Mouse (Mus musculus) MEL (cell line): ENCODE measurements at regions not wholly inside any gene's neighbourhood (a gene's known extent, or its start where the extent isn't known, plus 50 kb on each side); places are given as distances from the start of the nearest gene placed in this dataset.

Experiments used
- DNase-seq: peaks from one replicate; pipeline ENCODE4 v3.0.0; 2011; ENCODE audit warnings: low read depth, low spot score
- H3K27ac ChIP-seq: 2 replicates; pipeline ENCODE4 v1.5.1; 2012; ENCODE audit warnings: low read depth, mild to moderate bottlenecking, control low read depth, low read length, moderate library complexity; ENCODE audit not compliant: control insufficient read depth
- H3K27me3 ChIP-seq, 2 experiments: fragments of 150-350 bp in 1 of 2; sonication (generic) in 1 of 2; 2 replicates each; pipeline ENCODE4 v1.6.1; 2012; ENCODE audit warnings: low read length in 2 of 2, mild to moderate bottlenecking in 2 of 2, improper control_type of control experiment in 1 of 2, moderate library complexity in 1 of 2; ENCODE audit not compliant: insufficient read depth in 2 of 2, control insufficient read depth in 1 of 2
- H3K36me3 ChIP-seq, 2 experiments: 2 replicates each; pipeline ENCODE4 v1.6.1; 2012 to 2014; ENCODE audit warnings: low read length in 2 of 2, improper control_type of control experiment in 1 of 2, inconsistent platforms in 1 of 2, mild to moderate bottlenecking in 1 of 2; ENCODE audit not compliant: insufficient read depth in 2 of 2, control insufficient read depth in 1 of 2
- H3K4me1 ChIP-seq, 2 experiments: fragments of 150-350 bp in 1 of 2; sonication (generic) in 1 of 2; 2 replicates each; pipeline ENCODE4 v1.6.1; 2012; ENCODE audit warnings: low read length in 2 of 2, improper control_type of control experiment in 1 of 2, mild to moderate bottlenecking in 1 of 2; ENCODE audit not compliant: insufficient read depth in 2 of 2, control insufficient read depth in 1 of 2
- H3K4me3 ChIP-seq, 2 experiments: fragments of 150-350 bp in 1 of 2; sonication (generic) in 1 of 2; 2 replicates each; pipeline ENCODE4 v1.5.1; 2012; ENCODE audit warnings: low read depth in 2 of 2, low read length in 2 of 2, mild to moderate bottlenecking in 2 of 2, moderate library complexity in 2 of 2, control low read depth in 1 of 2, improper control_type of control experiment in 1 of 2; ENCODE audit not compliant: control insufficient read depth in 1 of 2, insufficient read depth in 1 of 2
- H3K79me2 ChIP-seq: 2 replicates; pipeline ENCODE4 v1.6.1; 2012; ENCODE audit warnings: mild to moderate bottlenecking, low read length, moderate library complexity; ENCODE audit not compliant: control insufficient read depth, poor library complexity, insufficient read depth
- H3K9ac ChIP-seq: 2 replicates; pipeline ENCODE4 v1.6.1; 2012; ENCODE audit warnings: low read depth, mild to moderate bottlenecking, control low read depth, low read length, moderate library complexity; ENCODE audit not compliant: control insufficient read depth, poor library complexity, severe bottlenecking
- H3K9me3 ChIP-seq: fragments of 150-350 bp; sonication (generic); replicated peaks from 2 replicates; pipeline ENCODE4 v1.6.1; 2012; ENCODE audit warnings: mild to moderate bottlenecking, low read length, improper control_type of control experiment, moderate library complexity; ENCODE audit not compliant: insufficient read depth
- CHD2 ChIP-seq: IDR thresholded peaks from 2 replicates; pipeline ENCODE4 v1.6.1; 2011; ENCODE audit warnings: low read length, improper control_type of control experiment
- CTCF ChIP-seq, 3 experiments: IDR thresholded peaks in 2 of 3; conservative IDR thresholded peaks in 1 of 3; 2 replicates each; pipeline ENCODE4 v1.5.1; 2011 to 2012; ENCODE audit warnings: low read length in 3 of 3, low read depth in 2 of 3, mild to moderate bottlenecking in 2 of 3, improper control_type of control experiment in 1 of 3, inconsistent platforms in 1 of 3, mixed read lengths in 1 of 3, moderate library complexity in 1 of 3; ENCODE audit not compliant: control insufficient read depth in 1 of 3, insufficient read depth in 1 of 3, poor library complexity in 1 of 3, severe bottlenecking in 1 of 3
- ELF1 ChIP-seq: IDR thresholded peaks from 2 replicates; pipeline ENCODE4 v1.6.1; 2014; ENCODE audit warnings: low read depth, mild to moderate bottlenecking, inconsistent platforms, low read length, improper control_type of control experiment, moderate library complexity
- EP300 ChIP-seq, 2 experiments: IDR thresholded peaks; 2 replicates each; pipeline ENCODE4 v1.6.1; 2011; ENCODE audit warnings: improper control_type of control experiment in 2 of 2, low read length in 2 of 2, low read depth in 1 of 2, mild to moderate bottlenecking in 1 of 2
- ETS1 ChIP-seq: IDR thresholded peaks from 2 replicates; pipeline ENCODE4 v1.6.1; 2012; ENCODE audit warnings: low read depth, mild to moderate bottlenecking, inconsistent platforms, low read length, improper control_type of control experiment, moderate library complexity
- GABPA ChIP-seq: IDR thresholded peaks from 2 replicates; pipeline ENCODE4 v1.6.1; 2012; ENCODE audit warnings: low read depth, mild to moderate bottlenecking, inconsistent platforms, low read length, improper control_type of control experiment, moderate library complexity
- GATA1 ChIP-seq: IDR thresholded peaks from 2 replicates; pipeline ENCODE4 v1.6.1; 2011; ENCODE audit warnings: low read depth, low read length, improper control_type of control experiment
- KAT2A ChIP-seq: conservative IDR thresholded peaks from 2 replicates; pipeline ENCODE4 v1.6.1; 2012; ENCODE audit warnings: low read depth, low read length, improper control_type of control experiment, inconsistent platforms
- MAX ChIP-seq: IDR thresholded peaks from 2 replicates; pipeline ENCODE4 v1.6.1; 2011; ENCODE audit warnings: low read length, improper control_type of control experiment
- MAZ ChIP-seq: IDR thresholded peaks from 2 replicates; pipeline ENCODE4 v1.6.1; 2012; ENCODE audit warnings: low read depth, mild to moderate bottlenecking, inconsistent platforms, low read length, improper control_type of control experiment
- MEF2A ChIP-seq: IDR thresholded peaks from 2 replicates; pipeline ENCODE4 v1.6.1; 2014; ENCODE audit warnings: low read depth, mild to moderate bottlenecking, inconsistent platforms, low read length, improper control_type of control experiment; ENCODE audit not compliant: poor library complexity, insufficient replicate concordance, severe bottlenecking; ENCODE audit errors: extremely low read depth
- MYC ChIP-seq: IDR thresholded peaks from 2 replicates; pipeline ENCODE4 v1.6.1; 2011; ENCODE audit warnings: low read depth, mild to moderate bottlenecking, low read length, improper control_type of control experiment, moderate library complexity
- NELFE ChIP-seq: IDR thresholded peaks from 2 replicates; pipeline ENCODE4 v1.6.1; 2011; ENCODE audit warnings: low read depth, low read length, improper control_type of control experiment
- POLR2A ChIP-seq, 2 experiments: IDR thresholded peaks; 2 replicates each; pipeline ENCODE4 v1.6.1; 2011 to 2012; ENCODE audit warnings: low read length in 2 of 2, mild to moderate bottlenecking in 2 of 2, control low read depth in 1 of 2, improper control_type of control experiment in 1 of 2, low read depth in 1 of 2, moderate library complexity in 1 of 2; ENCODE audit not compliant: control insufficient read depth in 1 of 2, insufficient read depth in 1 of 2, poor library complexity in 1 of 2
- POLR2AphosphoS2 ChIP-seq: IDR thresholded peaks from 2 replicates; pipeline ENCODE4 v1.6.1; 2011; ENCODE audit warnings: low read length, improper control_type of control experiment
- RAD21 ChIP-seq: IDR thresholded peaks from 2 replicates; pipeline ENCODE4 v1.6.1; 2011; ENCODE audit warnings: mild to moderate bottlenecking, low read depth, low read length, improper control_type of control experiment
- RCOR1 ChIP-seq: IDR thresholded peaks from 2 replicates; pipeline ENCODE4 v1.6.1; 2012; ENCODE audit warnings: low read depth, mild to moderate bottlenecking, inconsistent platforms, low read length, improper control_type of control experiment
- SMC3 ChIP-seq: IDR thresholded peaks from 2 replicates; pipeline ENCODE4 v1.6.1; 2011; ENCODE audit warnings: low read depth, low read length, improper control_type of control experiment
- TAL1 ChIP-seq: IDR thresholded peaks from 2 replicates; pipeline ENCODE4 v1.6.1; 2012; ENCODE audit warnings: mild to moderate bottlenecking, inconsistent platforms, low read length, moderate library complexity, mixed read lengths
- TCF12 ChIP-seq: IDR thresholded peaks from 2 replicates; pipeline ENCODE4 v1.6.1; 2014; ENCODE audit warnings: low read depth, mild to moderate bottlenecking, inconsistent platforms, low read length, improper control_type of control experiment, moderate library complexity
- USF2 ChIP-seq, 2 experiments: IDR thresholded peaks; 2 replicates each; pipeline ENCODE4 v1.6.1; 2011 to 2012; ENCODE audit warnings: improper control_type of control experiment in 2 of 2, low read length in 2 of 2, borderline replicate concordance in 1 of 2, inconsistent platforms in 1 of 2, low read depth in 1 of 2, mild to moderate bottlenecking in 1 of 2; ENCODE audit not compliant: insufficient read depth in 1 of 2
- ZKSCAN1 ChIP-seq: IDR thresholded peaks from 2 replicates; pipeline ENCODE4 v1.6.1; 2012; ENCODE audit warnings: low read depth, mild to moderate bottlenecking, inconsistent platforms, low read length, improper control_type of control experiment, moderate library complexity

DNA sequence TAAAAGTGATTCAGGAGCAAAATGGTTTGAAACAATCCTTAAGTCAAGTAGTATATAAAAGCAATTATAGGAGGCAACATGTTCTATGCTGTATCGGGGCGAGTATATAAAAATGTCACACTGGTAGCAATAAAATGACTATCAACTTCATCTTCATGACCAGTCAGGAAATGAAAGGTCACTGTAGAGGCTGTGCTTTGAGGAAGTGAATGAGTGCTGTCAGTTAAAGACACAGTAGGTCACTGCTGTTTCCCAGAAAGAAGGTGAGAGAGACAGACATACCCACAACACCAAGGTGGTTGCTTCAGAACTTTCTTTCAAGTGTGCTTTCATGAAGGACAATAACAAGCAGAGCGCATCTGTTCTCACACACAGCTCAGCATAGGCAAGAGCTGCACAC lies 292.4 kb downstream of the Cd47 start:
- Histone ChIP-seq H3K9ac (no peak overlapping the region), H3K79me2 (no peaks in the 10 kb centered on the region), H3K27ac (no peak overlapping the region), H3K36me3 (peaks cover 0 to 6% of the 10 kb centered on the region in 2 experiments; a peak in 2 of 4 replicates), H3K4me1 (peaks cover 0 to 6% of the 10 kb centered on the region in 2 experiments; a peak in 2 of 4 replicates), H3K4me3 (no peak overlapping the region), H3K27me3 (no peaks in the 10 kb centered on the region), H3K9me3 (no peaks in the 10 kb centered on the region)
- TF ChIP-seq POLR2AphosphoS2, result no peak
- no peak for TF ChIP-seq ZKSCAN1
- peak; percentile 16 for DNase-seq

DNA sequence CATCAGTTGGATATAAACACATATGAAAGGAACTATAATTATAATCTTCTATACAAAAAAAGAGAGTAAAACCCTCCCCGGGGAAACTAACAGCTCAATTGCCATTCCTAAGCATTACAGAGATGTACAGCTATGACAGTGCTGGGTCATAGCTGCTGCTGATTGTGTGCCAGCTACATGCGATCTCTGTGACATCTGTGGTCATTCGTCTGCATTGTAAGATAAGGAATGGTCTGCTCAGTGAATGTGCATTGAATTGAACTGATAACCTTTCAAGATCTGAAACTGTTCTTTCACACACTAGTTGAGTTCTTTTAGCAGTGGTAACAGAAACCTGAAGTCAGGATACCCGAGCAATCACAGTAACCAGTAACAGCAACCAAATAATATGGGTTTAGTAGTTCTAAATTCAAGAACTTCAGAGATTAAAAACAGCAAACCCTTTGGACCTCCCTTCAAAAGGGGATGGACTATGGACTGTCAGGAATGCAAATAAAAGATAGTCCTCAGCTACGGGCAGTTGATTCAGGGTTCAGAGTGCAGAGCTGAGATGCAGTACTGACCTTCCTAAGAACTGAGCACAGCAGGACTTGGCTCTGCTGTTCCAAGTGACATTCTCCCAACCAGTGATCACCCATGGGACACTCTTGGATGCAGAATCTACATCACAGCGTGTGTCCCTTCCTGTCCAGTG lies 295.7 kb downstream of the Cd47 start:
- Histone ChIP-seq H3K27ac (no peak overlapping the region), H3K4me1 (peaks cover 0 to 6% of the 10 kb centered on the region in 2 experiments; a peak in 2 of 4 replicates), H3K36me3 (peaks cover 0 to 6% of the 10 kb centered on the region in 2 experiments; a peak in 2 of 4 replicates), H3K4me3 (no peak overlapping the region), H3K9me3 (no peaks in the 10 kb centered on the region), H3K9ac (no peak overlapping the region), H3K79me2 (no peaks in the 10 kb centered on the region), H3K27me3 (no peaks in the 10 kb centered on the region)
- peak; percentile 64 for DNase-seq
- TF ChIP-seq TCF12 (peak; percentile 79), NELFE (no peak), GATA1 (peak; percentile 82), ETS1 (peak; percentile 47; the same call in 1 of the 2 replicates), EP300 (IDR thresholded peaks at IDR 0.05; ENCODE audit: low read depth in 1 of 2, low read length in 2 of 2) (peak; percentile 77 to 85), USF2 (IDR thresholded peaks at IDR 0.05; ENCODE audit: borderline replicate concordance in 1 of 2, insufficient read depth in 1 of 2, low read depth in 1 of 2, low read length in 2 of 2) (no peak), TAL1 (peak; percentile 66), GABPA (no peak), MYC (no peak), RCOR1 (peak; percentile 61; the same call in 1 of the 2 replicates)

DNA sequence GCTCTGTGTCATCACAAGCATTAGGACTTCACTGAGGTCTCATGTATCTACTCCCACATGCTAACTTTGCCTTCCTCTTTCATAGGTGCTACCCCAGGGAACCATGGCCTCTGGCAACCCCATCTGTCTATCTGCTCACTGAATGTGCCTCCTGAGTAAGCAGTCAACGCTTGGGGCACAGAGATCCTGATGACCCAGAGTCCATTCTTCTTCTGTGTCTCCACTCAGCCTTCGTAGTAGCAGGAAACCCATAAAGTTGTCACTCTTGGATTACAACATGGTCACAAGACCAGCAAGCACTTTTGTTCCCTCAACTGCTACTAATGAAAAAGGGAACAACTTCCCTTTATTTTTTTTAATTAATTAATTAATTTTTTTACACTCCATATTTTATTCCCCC lies 296.2 kb downstream of the Cd47 start:
- H3K27me3 ChIP-seq, result no peaks in the 10 kb centered on the region
- H3K4me3 ChIP-seq, result no peak overlapping the region
- no peak for TF ChIP-seq KAT2A
- no peak for TF ChIP-seq CHD2
- no peak for TF ChIP-seq MAX
- TF ChIP-seq POLR2A (IDR thresholded peaks at IDR 0.05; ENCODE audit: control insufficient read depth in 1 of 2, insufficient read depth in 1 of 2, low read depth in 1 of 2, low read length in 2 of 2, poor library complexity in 1 of 2), result no peak
- no peak for TF ChIP-seq ELF1
- no peak for TF ChIP-seq SMC3
- no peak for TF ChIP-seq MEF2A
- TF ChIP-seq CTCF (IDR thresholded peaks at IDR 0.05 in 2 of 3, conservative IDR thresholded peaks at IDR 0.05 in 1 of 3; ENCODE audit: control insufficient read depth in 1 of 3, insufficient read depth in 1 of 3, low read depth in 2 of 3, low read length in 3 of 3, poor library complexity in 1 of 3, severe bottlenecking in 1 of 3), result no peak
- TF ChIP-seq MYC, result no peak
- no peak for TF ChIP-seq MAZ
- TF ChIP-seq EP300 (IDR thresholded peaks at IDR 0.05; ENCODE audit: low read depth in 1 of 2, low read length in 2 of 2), result no peak
- no peak for TF ChIP-seq GATA1
- TF ChIP-seq POLR2AphosphoS2, result no peak
- no peak for TF ChIP-seq RAD21
- no peaks in the 10 kb centered on the region for H3K9me3 ChIP-seq
- no peak overlapping the region for H3K27ac ChIP-seq
- H3K4me1 ChIP-seq, result peaks cover 0 to 6% of the 10 kb centered on the region in 2 experiments; a peak in 2 of 4 replicates
- no peak overlapping the region for H3K9ac ChIP-seq
- no peaks in the 10 kb centered on the region for H3K79me2 ChIP-seq
- peak; percentile 32 for DNase-seq
- peaks cover 0 to 6% of the 10 kb centered on the region in 2 experiments; a peak in 2 of 4 replicates for H3K36me3 ChIP-seq
